Mouse (Mus musculus): ENCODE data around the gene Gbf1.

DNA sequence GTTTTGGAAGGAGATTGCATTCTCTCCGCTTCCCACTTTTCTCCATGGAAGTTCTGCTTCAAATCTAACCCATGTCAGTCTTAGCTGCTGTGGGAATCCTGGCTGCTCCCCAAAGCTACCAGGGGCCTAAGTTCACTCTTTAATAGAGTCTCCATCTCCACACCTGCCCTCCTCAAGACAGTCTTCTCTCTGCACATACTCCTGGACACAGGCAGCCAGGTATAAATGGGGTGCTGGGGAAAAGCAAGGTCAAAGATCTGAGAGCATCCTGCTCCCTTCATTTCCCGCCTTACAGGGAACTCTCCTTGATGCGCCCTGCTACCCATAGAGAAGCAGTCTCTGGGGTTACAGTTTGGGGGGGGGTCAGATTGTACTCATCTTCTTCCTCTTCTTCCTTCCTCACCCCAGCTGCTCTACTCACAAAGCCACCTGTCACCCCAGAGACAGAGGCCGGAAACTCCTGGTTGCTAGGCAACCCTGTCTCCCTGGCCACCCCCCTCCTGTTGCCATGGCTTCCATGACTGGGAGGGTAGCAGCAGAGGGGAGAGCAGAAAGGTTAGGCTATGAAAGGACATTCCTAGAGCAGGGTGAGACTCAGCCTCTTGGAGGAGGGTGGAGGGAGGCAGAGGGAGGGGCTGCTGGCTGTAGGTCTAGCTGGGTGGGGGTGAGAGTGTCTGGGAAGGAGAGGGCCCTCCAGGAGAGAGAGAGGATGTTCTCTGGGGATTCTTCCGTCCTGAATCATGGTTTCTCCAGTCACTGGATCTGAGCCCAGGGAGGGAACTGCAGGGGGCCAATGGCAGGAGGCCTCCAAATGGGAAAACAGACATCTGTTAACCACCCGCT is 169.0 kb downstream of the Gbf1 start:
- TF ChIP-seq CTCF (IDR thresholded peaks at IDR 0.05; ENCODE audit: control insufficient read depth, insufficient read depth, insufficient read length) (no peak), MAX (IDR thresholded peaks at IDR 0.05) (no peak), CEBPB (IDR thresholded peaks at IDR 0.05; ENCODE audit: low read depth) (no peak)
